Mouse (Mus musculus): ENCODE data around the gene Tmod1. TPM values are rescaled to one million over a fixed set of nuclear protein-coding genes. Genes with fewer than 3 reads are reported as not detected.

The Tmod1 gene
- polyA plus RNA-seq, 1 experiment: 0.67 TPM

- 81% methylated on average over 3 of the region's 3 CpGs for WGBS
Observed at GRCm38 (mm10) chr4:46023021-46023481, 15.7 kb upstream of the Tmod1 start.

GRCm38 (mm10) chr4:46025893-46026292 lies 12.8 kb upstream of the Tmod1 start:
- TF ChIP-seq CTCF (IDR thresholded peaks at IDR 0.05; ENCODE audit: extremely low read depth, insufficient read length, insufficient replicate concordance, low read depth, low read length) (peak; percentile 20; the same call in 1 of the 2 replicates), POLR2A (IDR thresholded peaks at IDR 0.05; ENCODE audit: low read depth, low read length) (no peak)
- WGBS: 73% methylated on average over 7 of the region's 7 CpGs
- no peak overlapping the region for H3K27ac ChIP-seq (ENCODE audit: insufficient read depth, low read depth, low read length)
- H3K27me3 ChIP-seq (ENCODE audit: control insufficient read depth, insufficient read depth, low read length): no peaks in the 10 kb centered on the region
- no peaks in the 10 kb centered on the region for H3K4me1 ChIP-seq (ENCODE audit: control insufficient read depth, insufficient read depth, insufficient read length, low read length)
- peaks cover 29% of the 10 kb centered on the region for H3K36me3 ChIP-seq (ENCODE audit: control insufficient read depth, insufficient read depth, low read length)
- H3K4me3 ChIP-seq (ENCODE audit: low read depth, low read length): no peak overlapping the region

More at GRCm38 (mm10) chr4:46023021-46023481, 15.7 kb upstream of the Tmod1 start:
- no peak overlapping the region for H3K4me3 ChIP-seq (ENCODE audit: low read depth, low read length)
- H3K27me3 ChIP-seq (ENCODE audit: control insufficient read depth, insufficient read depth, low read length): no peaks in the 10 kb centered on the region
- TF ChIP-seq POLR2A (IDR thresholded peaks at IDR 0.05; ENCODE audit: low read depth, low read length): no peak
- TF ChIP-seq CTCF (IDR thresholded peaks at IDR 0.05; ENCODE audit: extremely low read depth, insufficient read length, insufficient replicate concordance, low read depth, low read length): no peak
- H3K36me3 ChIP-seq (ENCODE audit: control insufficient read depth, insufficient read depth, low read length): peaks cover 39% of the 10 kb centered on the region
- no peaks in the 10 kb centered on the region for H3K4me1 ChIP-seq (ENCODE audit: control insufficient read depth, insufficient read depth, insufficient read length, low read length)
- H3K27ac ChIP-seq (ENCODE audit: insufficient read depth, low read depth, low read length): no peak overlapping the region

GRCm38 (mm10) chr4:46028224-46028623 lies 10.5 kb upstream of the Tmod1 start:
- WGBS: 66% methylated on average over 6 of the region's 6 CpGs
- no peak overlapping the region for H3K27ac ChIP-seq (ENCODE audit: insufficient read depth, low read depth, low read length)
- H3K36me3 ChIP-seq (ENCODE audit: control insufficient read depth, insufficient read depth, low read length): peaks cover 28% of the 10 kb centered on the region
- TF ChIP-seq POLR2A (IDR thresholded peaks at IDR 0.05; ENCODE audit: low read depth, low read length): no peak
- no peak for TF ChIP-seq CTCF (IDR thresholded peaks at IDR 0.05; ENCODE audit: extremely low read depth, insufficient read length, insufficient replicate concordance, low read depth, low read length)
- no peaks in the 10 kb centered on the region for H3K4me1 ChIP-seq (ENCODE audit: control insufficient read depth, insufficient read depth, insufficient read length, low read length)
- H3K27me3 ChIP-seq (ENCODE audit: control insufficient read depth, insufficient read depth, low read length): no peaks in the 10 kb centered on the region
- H3K4me3 ChIP-seq (ENCODE audit: low read depth, low read length): no peak overlapping the region

- Histone ChIP-seq H3K4me1 (ENCODE audit: control insufficient read depth, insufficient read depth, insufficient read length, low read length) (no peaks in the 10 kb centered on the region), H3K27ac (ENCODE audit: insufficient read depth, low read depth, low read length) (no peak overlapping the region), H3K36me3 (ENCODE audit: control insufficient read depth, insufficient read depth, low read length) (peaks cover 29% of the 10 kb centered on the region), H3K4me3 (ENCODE audit: low read depth, low read length) (no peak overlapping the region), H3K27me3 (ENCODE audit: control insufficient read depth, insufficient read depth, low read length) (no peaks in the 10 kb centered on the region)
- TF ChIP-seq CTCF (IDR thresholded peaks at IDR 0.05; ENCODE audit: extremely low read depth, insufficient read length, insufficient replicate concordance, low read depth, low read length) (no peak), POLR2A (IDR thresholded peaks at IDR 0.05; ENCODE audit: low read depth, low read length) (no peak)
- 82% methylated on average over 4 of the region's 4 CpGs for WGBS
Observed at GRCm38 (mm10) chr4:46028781-46029180, 10.0 kb upstream of the Tmod1 start.

GRCm38 (mm10) chr4:46029552-46029951 lies 9.2 kb upstream of the Tmod1 start:
- WGBS: 71% methylated on average over 9 of the region's 9 CpGs
- TF ChIP-seq POLR2A (IDR thresholded peaks at IDR 0.05; ENCODE audit: low read depth, low read length) (no peak), CTCF (IDR thresholded peaks at IDR 0.05; ENCODE audit: extremely low read depth, insufficient read length, insufficient replicate concordance, low read depth, low read length) (peak; percentile 15; the same call in 1 of the 2 replicates)
- H3K27ac ChIP-seq (ENCODE audit: insufficient read depth, low read depth, low read length): no peak overlapping the region
- no peak overlapping the region for H3K4me3 ChIP-seq (ENCODE audit: low read depth, low read length)
- no peaks in the 10 kb centered on the region for H3K27me3 ChIP-seq (ENCODE audit: control insufficient read depth, insufficient read depth, low read length)
- H3K4me1 ChIP-seq (ENCODE audit: control insufficient read depth, insufficient read depth, insufficient read length, low read length): no peaks in the 10 kb centered on the region
- H3K36me3 ChIP-seq (ENCODE audit: control insufficient read depth, insufficient read depth, low read length): peaks cover 29% of the 10 kb centered on the region

- TF ChIP-seq CTCF (IDR thresholded peaks at IDR 0.05; ENCODE audit: extremely low read depth, insufficient read length, insufficient replicate concordance, low read depth, low read length) (no peak), POLR2A (IDR thresholded peaks at IDR 0.05; ENCODE audit: low read depth, low read length) (no peak)
- 77% methylated on average over 9 of the region's 9 CpGs for WGBS
- Histone ChIP-seq H3K4me1 (ENCODE audit: control insufficient read depth, insufficient read depth, insufficient read length, low read length) (no peaks in the 10 kb centered on the region), H3K27ac (ENCODE audit: insufficient read depth, low read depth, low read length) (no peak overlapping the region), H3K27me3 (ENCODE audit: control insufficient read depth, insufficient read depth, low read length) (no peaks in the 10 kb centered on the region), H3K36me3 (ENCODE audit: control insufficient read depth, insufficient read depth, low read length) (peaks cover 22% of the 10 kb centered on the region), H3K4me3 (ENCODE audit: low read depth, low read length) (no peak overlapping the region)
Observed at GRCm38 (mm10) chr4:46032448-46032847, 6.3 kb upstream of the Tmod1 start.

- Histone ChIP-seq H3K4me1 (ENCODE audit: control insufficient read depth, insufficient read depth, insufficient read length, low read length) (no peaks in the 10 kb centered on the region), H3K36me3 (ENCODE audit: control insufficient read depth, insufficient read depth, low read length) (peaks cover 21% of the 10 kb centered on the region), H3K4me3 (ENCODE audit: low read depth, low read length) (no peak overlapping the region), H3K27me3 (ENCODE audit: control insufficient read depth, insufficient read depth, low read length) (peaks cover 3% of the 10 kb centered on the region; the same call in 1 of the 2 replicates), H3K27ac (ENCODE audit: insufficient read depth, low read depth, low read length) (no peak overlapping the region)
- TF ChIP-seq POLR2A (IDR thresholded peaks at IDR 0.05; ENCODE audit: low read depth, low read length): no peak
- TF ChIP-seq CTCF (IDR thresholded peaks at IDR 0.05; ENCODE audit: extremely low read depth, insufficient read length, insufficient replicate concordance, low read depth, low read length): no peak
- WGBS: 81% methylated on average over 2 of the region's 2 CpGs
Observed at GRCm38 (mm10) chr4:46033197-46033596, 5.5 kb upstream of the Tmod1 start.

Data from small intestine, adult 2 months (tissue).